Mouse (Mus musculus): ENCODE data around the gene Tedc1. TPM values are rescaled to one million over a fixed set of nuclear protein-coding genes. Genes with fewer than 3 reads are reported as not detected.

The Tedc1 gene
- polyA plus RNA-seq, 1 experiment from 2014 or later: 38.2 TPM

DNA sequence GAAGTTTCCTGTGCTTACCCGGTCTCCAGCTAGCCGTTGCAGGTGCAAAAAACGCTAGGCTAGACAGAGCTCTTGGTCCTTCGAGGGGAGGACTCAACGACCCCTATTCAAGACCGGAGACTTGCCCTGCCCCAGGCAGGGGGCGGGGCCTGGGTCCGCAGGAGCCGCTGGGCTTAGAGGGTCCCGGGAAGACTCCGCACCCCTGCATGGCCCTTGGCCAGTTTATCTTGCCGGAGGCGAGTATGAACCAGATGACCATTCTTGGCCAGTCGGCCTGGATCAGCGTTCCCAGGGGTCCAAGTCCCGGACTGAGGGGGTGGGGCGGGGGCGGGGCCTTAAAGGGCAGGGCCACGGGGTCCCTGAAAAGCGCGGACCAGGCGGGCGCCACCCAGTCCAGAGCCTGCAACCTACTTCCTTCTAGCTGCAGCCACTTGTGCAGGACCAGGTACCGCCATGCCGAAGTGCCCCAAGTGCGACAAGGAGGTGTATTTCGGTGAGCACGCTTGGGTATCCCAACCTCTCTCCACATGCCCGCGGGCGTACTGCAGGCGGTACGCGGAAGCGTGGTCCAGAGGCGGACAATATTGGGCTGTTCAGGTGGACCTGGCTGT lies 4.5 kb upstream of the Tedc1 start:
- H3K4me3 ChIP-seq (ENCODE audit: low read length): peak overlapping the region; percentile 63
- no peaks in the 10 kb centered on the region; the same call in 1 of the 2 replicates for H3K27me3 ChIP-seq (ENCODE audit: insufficient read depth, low read length)
- H3K36me3 ChIP-seq (ENCODE audit: insufficient read depth, low read length): no peaks in the 10 kb centered on the region
- H3K4me2 ChIP-seq (replicated peaks; ENCODE audit: low read depth, low read length): peak overlapping the region; percentile 95
- H3K9ac ChIP-seq (replicated peaks; ENCODE audit: low read length): peak overlapping the region; percentile 70
- no peaks in the 10 kb centered on the region for H3K9me3 ChIP-seq (ENCODE audit: low read length)
- no peak overlapping the region for H3K27ac ChIP-seq (ENCODE audit: low read length)
- no peak for ATAC-seq (ENCODE audit: low FRiP score, low TSS enrichment)
- 1% methylated on average over 36 of the region's 36 CpGs for WGBS
- peaks cover 47% of the 10 kb centered on the region for H3K4me1 ChIP-seq (ENCODE audit: insufficient read depth, low read length)

DNA sequence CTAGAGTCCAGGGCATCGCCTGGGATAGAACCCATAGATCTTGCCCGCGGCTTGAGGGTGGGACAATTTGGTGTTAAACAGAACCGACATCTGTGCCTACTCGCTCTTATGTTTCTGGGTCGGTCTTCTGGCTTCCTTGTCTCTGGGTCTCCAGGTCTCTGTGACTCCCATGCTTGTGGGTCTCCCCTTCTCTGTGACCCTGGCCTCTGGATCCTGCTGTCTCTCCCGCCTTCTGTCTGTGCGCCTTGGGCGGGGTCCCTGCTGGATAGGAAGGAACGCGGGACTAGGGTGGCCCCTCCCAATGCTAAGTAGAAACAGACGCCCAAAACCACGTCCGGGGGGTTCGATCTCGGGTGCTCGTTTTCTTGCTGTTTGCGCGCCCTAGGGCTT lies 4.0 kb upstream of the Tedc1 start:
- Histone ChIP-seq H3K4me2 (replicated peaks; ENCODE audit: low read depth, low read length) (peak overlapping the region; percentile 95), H3K9ac (replicated peaks; ENCODE audit: low read length) (peak overlapping the region; percentile 70), H3K4me1 (ENCODE audit: insufficient read depth, low read length) (peaks cover 47% of the 10 kb centered on the region), H3K27ac (ENCODE audit: low read length) (no peak overlapping the region), H3K27me3 (ENCODE audit: insufficient read depth, low read length) (no peaks in the 10 kb centered on the region; the same call in 1 of the 2 replicates), H3K36me3 (ENCODE audit: insufficient read depth, low read length) (no peaks in the 10 kb centered on the region), H3K4me3 (ENCODE audit: low read length) (peak overlapping the region; percentile 63), H3K9me3 (ENCODE audit: low read length) (no peaks in the 10 kb centered on the region)
- 29% methylated on average over 19 of the region's 19 CpGs for WGBS
- no peak for ATAC-seq (ENCODE audit: low FRiP score, low TSS enrichment)

DNA sequence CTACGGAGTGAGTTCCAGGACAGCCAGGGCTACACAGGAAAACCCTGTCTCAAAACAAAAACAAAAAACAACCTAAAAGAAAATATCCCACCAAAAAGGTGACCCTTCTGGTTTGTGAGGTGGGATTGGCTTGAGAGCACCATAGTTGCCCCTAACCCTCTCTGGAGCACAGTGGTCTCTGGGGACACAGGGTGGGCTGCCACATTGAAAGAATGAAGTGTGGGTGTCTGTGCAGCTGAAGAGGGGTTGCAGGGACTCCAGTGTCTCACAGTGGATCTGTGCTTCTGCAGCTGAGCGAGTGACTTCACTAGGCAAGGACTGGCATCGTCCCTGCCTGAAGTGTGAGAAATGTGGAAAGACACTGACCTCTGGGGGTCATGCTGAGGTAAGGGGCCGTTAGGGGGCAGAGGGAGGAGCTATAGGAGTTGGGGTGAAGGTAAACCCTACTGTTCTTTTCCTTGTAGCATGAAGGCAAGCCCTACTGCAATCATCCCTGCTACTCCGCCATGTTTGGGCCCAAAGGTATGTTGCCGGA lies 3.2 kb upstream of the Tedc1 start:
- H3K4me3 ChIP-seq (ENCODE audit: low read length): no peak overlapping the region
- H3K27ac ChIP-seq (ENCODE audit: low read length): no peak overlapping the region
- no peak for ATAC-seq (ENCODE audit: low FRiP score, low TSS enrichment)
- H3K9me3 ChIP-seq (ENCODE audit: low read length): no peaks in the 10 kb centered on the region
- peak overlapping the region; percentile 95; the same call in 1 of the 2 replicates for H3K4me2 ChIP-seq (replicated peaks; ENCODE audit: low read depth, low read length)
- 79% methylated on average over 6 of the region's 6 CpGs for WGBS
- peaks cover 44% of the 10 kb centered on the region for H3K4me1 ChIP-seq (ENCODE audit: insufficient read depth, low read length)
- H3K9ac ChIP-seq (replicated peaks; ENCODE audit: low read length): no peak overlapping the region
- H3K36me3 ChIP-seq (ENCODE audit: insufficient read depth, low read length): no peaks in the 10 kb centered on the region
- H3K27me3 ChIP-seq (ENCODE audit: insufficient read depth, low read length): no peaks in the 10 kb centered on the region; the same call in 1 of the 2 replicates

DNA sequence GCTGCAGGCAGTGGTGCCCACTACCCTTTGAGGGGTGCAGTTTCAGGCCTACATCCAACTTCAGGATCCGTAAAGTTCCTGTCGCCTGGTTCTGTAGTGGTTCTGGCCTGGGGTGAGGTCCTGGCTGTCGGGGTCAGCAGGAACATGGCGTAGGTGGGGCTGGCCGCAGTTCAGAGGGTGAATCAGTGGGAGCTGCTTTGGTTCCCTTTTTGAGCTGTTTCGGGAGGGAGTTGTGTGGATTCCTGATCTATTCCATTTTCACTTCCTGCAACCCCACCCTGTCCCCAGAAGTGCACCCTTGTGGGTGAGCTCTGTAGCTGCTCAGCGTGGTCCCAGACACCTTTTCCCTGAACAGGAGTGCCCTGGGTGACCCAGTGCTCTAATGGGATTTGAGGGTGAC lies 2.2 kb upstream of the Tedc1 start:
- no peak overlapping the region for H3K27ac ChIP-seq (ENCODE audit: low read length)
- no peak overlapping the region for H3K9ac ChIP-seq (replicated peaks; ENCODE audit: low read length)
- WGBS: 90% methylated on average over 7 of the region's 7 CpGs
- H3K27me3 ChIP-seq (ENCODE audit: insufficient read depth, low read length): no peaks in the 10 kb centered on the region; the same call in 1 of the 2 replicates
- H3K4me3 ChIP-seq (ENCODE audit: low read length): no peak overlapping the region
- peaks cover 34% of the 10 kb centered on the region for H3K4me1 ChIP-seq (ENCODE audit: insufficient read depth, low read length)
- no peak overlapping the region for H3K4me2 ChIP-seq (replicated peaks; ENCODE audit: low read depth, low read length)
- H3K9me3 ChIP-seq (ENCODE audit: low read length): no peaks in the 10 kb centered on the region
- no peak for ATAC-seq (ENCODE audit: low FRiP score, low TSS enrichment)
- no peaks in the 10 kb centered on the region for H3K36me3 ChIP-seq (ENCODE audit: insufficient read depth, low read length)

DNA sequence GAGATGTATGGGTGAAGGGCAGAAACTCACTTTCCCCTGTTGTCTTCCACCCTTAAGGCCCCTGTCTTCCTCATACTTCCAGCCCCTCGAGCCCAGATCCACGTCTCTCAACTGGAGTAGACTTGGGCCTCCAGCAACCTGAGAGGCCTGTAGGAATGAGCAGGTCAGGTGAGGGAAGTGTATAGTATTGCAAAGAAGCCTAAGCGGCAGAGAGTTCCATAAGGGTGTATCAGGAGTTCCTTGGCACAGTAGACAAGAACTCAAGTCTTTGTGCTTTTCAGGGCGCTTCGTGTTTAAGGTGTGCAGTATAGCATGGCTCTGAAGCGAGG lies 1.5 kb upstream of the Tedc1 start:
- peak overlapping the region; percentile 74 for H3K4me3 ChIP-seq (ENCODE audit: low read length)
- H3K4me2 ChIP-seq (replicated peaks; ENCODE audit: low read depth, low read length): peak overlapping the region; percentile 71
- peak overlapping the region; percentile 67 for H3K9ac ChIP-seq (replicated peaks; ENCODE audit: low read length)
- peaks cover 34% of the 10 kb centered on the region for H3K4me1 ChIP-seq (ENCODE audit: insufficient read depth, low read length)
- H3K9me3 ChIP-seq (ENCODE audit: low read length): no peaks in the 10 kb centered on the region
- peak overlapping the region; percentile 90 for H3K27ac ChIP-seq (ENCODE audit: low read length)
- no peaks in the 10 kb centered on the region; the same call in 1 of the 2 replicates for H3K27me3 ChIP-seq (ENCODE audit: insufficient read depth, low read length)
- no peaks in the 10 kb centered on the region for H3K36me3 ChIP-seq (ENCODE audit: insufficient read depth, low read length)
- ATAC-seq (ENCODE audit: low FRiP score, low TSS enrichment): no peak
- 71% methylated on average over 6 of the region's 6 CpGs for WGBS

DNA sequence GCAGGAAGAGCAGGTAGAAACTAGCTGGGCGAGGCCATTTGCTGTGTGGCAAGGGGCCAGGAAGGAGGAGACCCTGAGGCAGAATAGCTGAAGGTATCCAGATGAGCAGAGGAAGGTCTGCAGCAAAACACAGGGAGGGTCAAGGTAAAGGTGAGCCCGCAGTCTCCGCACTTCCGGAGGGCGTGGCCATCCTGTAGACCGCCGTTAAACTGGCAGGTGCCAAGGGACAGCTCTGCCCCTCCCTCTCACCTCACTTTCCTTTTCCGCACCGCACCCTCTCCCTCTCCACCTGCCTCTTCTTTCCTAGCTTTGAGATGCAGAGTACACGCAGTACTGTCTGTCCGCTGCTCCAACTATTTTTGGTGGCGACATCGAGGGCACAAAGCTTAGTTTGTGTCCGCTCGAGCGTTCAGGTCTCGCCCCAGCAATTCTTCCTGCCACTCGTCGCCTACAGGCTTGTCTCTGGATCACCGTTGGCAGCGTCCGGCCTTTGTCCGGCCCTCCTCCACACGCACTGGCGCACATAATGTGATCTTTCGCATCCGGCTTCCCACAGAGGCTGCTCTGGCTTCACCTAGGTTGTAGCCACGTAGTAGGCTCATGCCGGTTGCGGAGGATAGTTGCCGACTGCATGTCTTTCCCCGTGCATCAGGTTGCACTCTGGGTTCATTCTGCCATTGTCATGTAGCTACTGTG lies 997 bp upstream of the Tedc1 start:
- Histone ChIP-seq H3K9me3 (ENCODE audit: low read length) (no peaks in the 10 kb centered on the region), H3K27ac (ENCODE audit: low read length) (peak overlapping the region; percentile 90), H3K36me3 (ENCODE audit: insufficient read depth, low read length) (no peaks in the 10 kb centered on the region), H3K4me3 (ENCODE audit: low read length) (peak overlapping the region; percentile 74), H3K9ac (replicated peaks; ENCODE audit: low read length) (peak overlapping the region; percentile 67), H3K4me1 (ENCODE audit: insufficient read depth, low read length) (peaks cover 34% of the 10 kb centered on the region), H3K27me3 (ENCODE audit: insufficient read depth, low read length) (no peaks in the 10 kb centered on the region; the same call in 1 of the 2 replicates), H3K4me2 (replicated peaks; ENCODE audit: low read depth, low read length) (peak overlapping the region; percentile 71)
- WGBS: 4% methylated on average over 32 of the region's 32 CpGs
- peak; percentile 5; the same call in 1 of the 2 replicates for ATAC-seq (ENCODE audit: low FRiP score, low TSS enrichment)

DNA sequence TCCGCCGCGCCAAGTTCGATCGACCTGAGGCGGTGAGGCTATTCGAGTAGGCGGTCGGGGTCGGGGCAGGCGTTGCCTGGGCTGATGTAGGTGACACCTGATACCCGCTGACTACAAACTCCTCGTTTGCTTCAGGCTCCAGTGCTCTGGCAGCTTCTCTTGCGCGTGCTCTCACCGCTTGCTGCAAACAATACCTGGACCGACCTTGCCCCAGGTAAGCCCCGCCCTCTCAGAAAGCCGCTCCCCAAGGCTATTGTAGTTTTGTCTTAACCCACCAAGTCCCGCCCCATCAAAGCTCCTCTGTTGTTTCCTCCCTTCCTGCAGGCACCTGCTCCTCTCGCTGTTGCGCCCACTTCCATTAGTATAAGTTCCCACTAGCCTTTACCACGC lies 314 bp downstream of the Tedc1 start:
- peak overlapping the region; percentile 76 for H3K4me2 ChIP-seq (replicated peaks; ENCODE audit: low read depth, low read length)
- peak overlapping the region; percentile 72 for H3K9ac ChIP-seq (replicated peaks; ENCODE audit: low read length)
- H3K27ac ChIP-seq (ENCODE audit: low read length): peak overlapping the region; percentile 82
- peak; percentile 56 for ATAC-seq (ENCODE audit: low FRiP score, low TSS enrichment)
- no peaks in the 10 kb centered on the region for H3K27me3 ChIP-seq (ENCODE audit: insufficient read depth, low read length)
- H3K36me3 ChIP-seq (ENCODE audit: insufficient read depth, low read length): 0 out of 2 replicates have a peak, but pooled peaks cover 5% of the 10 kb centered on the region
- under 1% methylated on average over 23 of the region's 23 CpGs for WGBS
- no peaks in the 10 kb centered on the region for H3K9me3 ChIP-seq (ENCODE audit: low read length)
- peaks cover 29% of the 10 kb centered on the region for H3K4me1 ChIP-seq (ENCODE audit: insufficient read depth, low read length)
- H3K4me3 ChIP-seq (ENCODE audit: low read length): peak overlapping the region; percentile 74

DNA sequence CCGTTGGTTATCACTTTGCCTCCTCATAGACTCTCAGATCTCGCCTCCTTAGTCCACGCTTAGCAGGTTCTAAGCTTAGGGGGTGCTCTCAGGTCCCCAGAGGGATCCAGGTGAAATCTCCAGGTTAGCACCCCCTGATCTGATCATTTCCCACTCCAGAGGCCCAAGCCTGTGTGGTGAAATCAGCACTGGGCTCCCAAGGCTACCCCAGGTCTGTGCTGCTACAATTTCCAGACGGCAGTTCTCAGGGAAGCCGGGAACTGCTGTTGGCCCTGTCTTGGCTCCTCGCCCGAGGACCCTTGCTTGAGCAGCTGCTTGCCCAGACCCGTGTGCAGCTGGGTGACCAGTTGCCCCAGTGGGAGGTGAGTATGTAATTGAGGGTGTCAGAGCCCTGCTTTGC lies 781 bp downstream of the Tedc1 start:
- Histone ChIP-seq H3K4me1 (ENCODE audit: insufficient read depth, low read length) (peaks cover 25% of the 10 kb centered on the region), H3K4me3 (ENCODE audit: low read length) (peak overlapping the region; percentile 74), H3K27ac (ENCODE audit: low read length) (peak overlapping the region; percentile 82), H3K9me3 (ENCODE audit: low read length) (no peaks in the 10 kb centered on the region), H3K36me3 (ENCODE audit: insufficient read depth, low read length) (0 out of 2 replicates have a peak, but pooled peaks cover 6% of the 10 kb centered on the region), H3K27me3 (ENCODE audit: insufficient read depth, low read length) (no peaks in the 10 kb centered on the region), H3K4me2 (replicated peaks; ENCODE audit: low read depth, low read length) (peak overlapping the region; percentile 76), H3K9ac (replicated peaks; ENCODE audit: low read length) (peak overlapping the region; percentile 72)
- 21% methylated on average over 8 of the region's 8 CpGs for WGBS
- no peak for ATAC-seq (ENCODE audit: low FRiP score, low TSS enrichment)

DNA sequence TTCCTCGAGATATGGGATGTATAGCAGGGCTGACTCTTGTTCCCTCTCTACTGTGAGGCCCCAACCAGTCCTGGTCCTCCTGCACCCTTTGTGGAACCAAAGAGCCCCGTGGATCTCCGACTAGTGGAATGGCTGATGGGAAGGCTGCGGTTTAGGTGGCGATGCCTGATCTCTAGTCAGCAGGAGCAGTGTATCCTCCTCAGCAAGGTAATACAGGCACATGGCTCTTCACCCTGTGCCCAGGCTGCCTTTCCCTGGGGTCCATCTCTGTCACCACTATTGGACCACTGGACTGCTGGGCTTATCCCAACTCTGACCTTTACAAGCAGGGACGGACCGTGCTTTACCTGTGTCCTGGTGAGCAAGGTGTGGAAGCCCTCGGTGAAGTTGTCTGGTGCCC lies 1.3 kb downstream of the Tedc1 start:
- H3K4me2 ChIP-seq (replicated peaks; ENCODE audit: low read depth, low read length): peak overlapping the region; percentile 76
- H3K27ac ChIP-seq (ENCODE audit: low read length): no peak overlapping the region
- WGBS: 89% methylated on average over 8 of the region's 8 CpGs
- H3K4me3 ChIP-seq (ENCODE audit: low read length): peak overlapping the region; percentile 74; the same call in 1 of the 2 replicates
- H3K27me3 ChIP-seq (ENCODE audit: insufficient read depth, low read length): no peaks in the 10 kb centered on the region
- 0 out of 2 replicates have a peak overlapping the region, but pooled peaks have one; percentile 72 for H3K9ac ChIP-seq (replicated peaks; ENCODE audit: low read length)
- H3K4me1 ChIP-seq (ENCODE audit: insufficient read depth, low read length): peaks cover 19% of the 10 kb centered on the region
- H3K9me3 ChIP-seq (ENCODE audit: low read length): no peaks in the 10 kb centered on the region
- no peak for ATAC-seq (ENCODE audit: low FRiP score, low TSS enrichment)
- 0 out of 2 replicates have a peak, but pooled peaks cover 6% of the 10 kb centered on the region for H3K36me3 ChIP-seq (ENCODE audit: insufficient read depth, low read length)

DNA sequence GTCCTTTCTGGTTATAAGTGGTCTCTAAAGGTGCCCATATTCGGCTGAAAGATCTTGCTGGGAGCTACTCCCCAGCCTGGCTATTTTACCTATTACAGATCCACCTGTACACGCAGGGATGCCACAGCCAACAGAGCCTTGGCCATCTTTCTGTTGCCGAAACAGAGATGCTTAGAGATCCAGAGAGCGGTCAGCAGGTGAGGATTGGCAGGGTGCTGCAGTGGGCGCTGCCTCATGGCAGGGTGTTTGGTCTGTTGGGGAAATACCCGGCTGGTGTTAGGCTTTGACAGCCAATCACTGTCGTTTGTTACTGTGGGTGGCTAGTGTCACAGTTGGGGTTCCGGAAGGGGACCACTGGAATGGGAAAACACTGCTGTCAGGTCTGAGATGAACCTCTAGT lies 1.8 kb downstream of the Tedc1 start:
- ATAC-seq (ENCODE audit: low FRiP score, low TSS enrichment): no peak
- H3K4me2 ChIP-seq (replicated peaks; ENCODE audit: low read depth, low read length): no peak overlapping the region
- WGBS: 91% methylated on average over 8 of the region's 8 CpGs

More for the DNA sequence above, 1.8 kb downstream of the Tedc1 start:
- Histone ChIP-seq H3K4me3 (ENCODE audit: low read length) (no peak overlapping the region), H3K9ac (replicated peaks; ENCODE audit: low read length) (no peak overlapping the region), H3K36me3 (ENCODE audit: insufficient read depth, low read length) (peaks cover 9% of the 10 kb centered on the region; the same call in 1 of the 2 replicates), H3K4me1 (ENCODE audit: insufficient read depth, low read length) (peaks cover 19% of the 10 kb centered on the region), H3K9me3 (ENCODE audit: low read length) (no peaks in the 10 kb centered on the region), H3K27ac (ENCODE audit: low read length) (no peak overlapping the region), H3K27me3 (ENCODE audit: insufficient read depth, low read length) (no peaks in the 10 kb centered on the region)

Data from kidney, embryonic 16.5 days (tissue).